Mouse (Mus musculus): ENCODE measurements around the gene Lrrc72.

GRCm38 (mm10) chr12:36187081-36187480, 66.1 kb downstream of the Lrrc72 start:
- TF ChIP-seq GATA1 (IDR thresholded peaks at IDR 0.05; ENCODE audit: low read length) (no peak), TAL1 (IDR thresholded peaks at IDR 0.05; ENCODE audit: low read length) (no peak)
